Mouse (Mus musculus): ENCODE results near the gene Odf3b. TPM values are rescaled to one million over a fixed set of nuclear protein-coding genes. Genes with fewer than 3 reads are reported as not detected.

Odf3b gene
- polyA plus RNA-seq, 1 experiment = 16.5 TPM

DNA sequence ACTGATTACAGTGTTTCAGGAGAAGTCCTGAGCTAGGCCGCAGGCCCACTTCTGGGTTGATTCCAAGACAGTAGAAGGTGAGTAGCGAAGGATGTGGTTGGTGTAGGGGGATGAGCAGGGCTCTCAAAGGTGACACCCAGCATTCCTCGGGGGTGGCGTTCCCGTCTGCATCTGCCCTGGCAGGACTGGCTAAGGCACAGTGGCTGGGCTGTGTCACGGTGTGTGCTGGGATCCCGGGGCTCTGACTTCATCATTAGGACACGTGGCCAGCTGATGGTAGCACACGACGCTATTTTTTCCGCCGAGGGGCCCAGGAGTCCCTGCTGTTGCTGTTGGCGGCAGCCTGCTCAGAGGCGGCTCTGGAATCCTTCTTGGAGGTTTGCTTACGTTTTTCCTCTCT lies 27.8 kb downstream of the Odf3b start:
- peaks cover 47% of the 10 kb centered on the region for H3K36me3 ChIP-seq (replicated peaks; ENCODE audit: low read length)
- TF ChIP-seq FLI1 (IDR thresholded peaks at IDR 0.05; ENCODE audit: low read length) (no peak), GATA1 (IDR thresholded peaks at IDR 0.05; ENCODE audit: borderline replicate concordance, low read length) (no peak)

GRCm38 (mm10) chr15:89350447-89350846 lies 28.6 kb downstream of the Odf3b start:
- TF ChIP-seq FLI1 (IDR thresholded peaks at IDR 0.05; ENCODE audit: low read length) (no peak), GATA1 (IDR thresholded peaks at IDR 0.05; ENCODE audit: borderline replicate concordance, low read length) (no peak)
- Histone ChIP-seq H3K27me3 (replicated peaks) (no peaks in the 10 kb centered on the region), H3K36me3 (replicated peaks; ENCODE audit: low read length) (peaks cover 47% of the 10 kb centered on the region), H3K4me1 (peaks cover 35% of the 10 kb centered on the region), H3K9me3 (no peaks in the 10 kb centered on the region), H3K4me3 (replicated peaks) (no peak overlapping the region)

More for the DNA sequence above, 27.8 kb downstream of the Odf3b start:
- Histone ChIP-seq H3K4me3 (replicated peaks) (no peak overlapping the region), H3K9me3 (no peaks in the 10 kb centered on the region), H3K27me3 (replicated peaks) (no peaks in the 10 kb centered on the region), H3K4me1 (peaks cover 35% of the 10 kb centered on the region)

- Histone ChIP-seq H3K27me3 (replicated peaks) (peaks cover 7% of the 10 kb centered on the region), H3K36me3 (replicated peaks; ENCODE audit: low read length) (no peaks in the 10 kb centered on the region), H3K4me3 (replicated peaks) (no peak overlapping the region), H3K4me1 (peaks cover 17% of the 10 kb centered on the region), H3K9me3 (no peaks in the 10 kb centered on the region)
- no peak for TF ChIP-seq FLI1 (IDR thresholded peaks at IDR 0.05; ENCODE audit: low read length)
- no peak for TF ChIP-seq GATA1 (IDR thresholded peaks at IDR 0.05; ENCODE audit: borderline replicate concordance, low read length)
Observed at GRCm38 (mm10) chr15:89343325-89343724, 35.8 kb downstream of the Odf3b start.

DNA sequence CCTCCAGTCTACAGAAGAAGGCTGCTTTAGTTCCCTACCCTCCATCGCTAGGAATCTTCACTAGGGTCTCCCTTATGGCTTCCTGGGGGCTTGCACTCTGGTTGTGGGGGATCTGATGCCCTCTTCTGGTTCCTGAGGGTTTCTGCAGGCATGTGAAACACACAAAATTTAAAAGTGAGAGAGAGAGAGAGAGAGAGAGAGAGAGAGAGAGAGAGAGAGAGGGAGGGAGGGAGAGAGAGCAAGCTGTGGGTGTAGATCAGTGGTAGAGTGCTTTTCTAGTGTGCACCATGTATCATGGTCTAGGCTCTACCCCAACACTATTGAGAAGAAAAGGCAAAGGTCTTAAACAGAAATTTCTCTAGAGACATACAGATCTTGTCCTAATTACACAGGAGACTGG lies 37.4 kb downstream of the Odf3b start:
- H3K4me3 ChIP-seq (replicated peaks) = no peak overlapping the region
- H3K36me3 ChIP-seq (replicated peaks; ENCODE audit: low read length) = no peaks in the 10 kb centered on the region
- no peaks in the 10 kb centered on the region for H3K9me3 ChIP-seq
- TF ChIP-seq FLI1 (IDR thresholded peaks at IDR 0.05; ENCODE audit: low read length) = no peak
- no peak for TF ChIP-seq GATA1 (IDR thresholded peaks at IDR 0.05; ENCODE audit: borderline replicate concordance, low read length)
- peaks cover 8% of the 10 kb centered on the region for H3K4me1 ChIP-seq
- peaks cover 11% of the 10 kb centered on the region for H3K27me3 ChIP-seq (replicated peaks)

- TF ChIP-seq GATA1 (IDR thresholded peaks at IDR 0.05; ENCODE audit: borderline replicate concordance, low read length) (no peak), FLI1 (IDR thresholded peaks at IDR 0.05; ENCODE audit: low read length) (no peak)
- no peak overlapping the region for H3K4me3 ChIP-seq (replicated peaks)
- peaks cover 8% of the 10 kb centered on the region for H3K4me1 ChIP-seq
- H3K27me3 ChIP-seq (replicated peaks) = peaks cover 24% of the 10 kb centered on the region
- no peaks in the 10 kb centered on the region for H3K9me3 ChIP-seq
- H3K36me3 ChIP-seq (replicated peaks; ENCODE audit: low read length) = no peaks in the 10 kb centered on the region
Observed at GRCm38 (mm10) chr15:89340136-89340535, 38.9 kb downstream of the Odf3b start.

- TF ChIP-seq GATA1 (IDR thresholded peaks at IDR 0.05; ENCODE audit: borderline replicate concordance, low read length) = no peak
- TF ChIP-seq FLI1 (IDR thresholded peaks at IDR 0.05; ENCODE audit: low read length) = no peak
- Histone ChIP-seq H3K9me3 (no peaks in the 10 kb centered on the region), H3K27me3 (replicated peaks) (peaks cover 28% of the 10 kb centered on the region), H3K36me3 (replicated peaks; ENCODE audit: low read length) (no peaks in the 10 kb centered on the region), H3K4me3 (replicated peaks) (no peak overlapping the region), H3K4me1 (peaks cover 8% of the 10 kb centered on the region)
Observed at GRCm38 (mm10) chr15:89339696-89340095, 39.4 kb downstream of the Odf3b start.

DNA sequence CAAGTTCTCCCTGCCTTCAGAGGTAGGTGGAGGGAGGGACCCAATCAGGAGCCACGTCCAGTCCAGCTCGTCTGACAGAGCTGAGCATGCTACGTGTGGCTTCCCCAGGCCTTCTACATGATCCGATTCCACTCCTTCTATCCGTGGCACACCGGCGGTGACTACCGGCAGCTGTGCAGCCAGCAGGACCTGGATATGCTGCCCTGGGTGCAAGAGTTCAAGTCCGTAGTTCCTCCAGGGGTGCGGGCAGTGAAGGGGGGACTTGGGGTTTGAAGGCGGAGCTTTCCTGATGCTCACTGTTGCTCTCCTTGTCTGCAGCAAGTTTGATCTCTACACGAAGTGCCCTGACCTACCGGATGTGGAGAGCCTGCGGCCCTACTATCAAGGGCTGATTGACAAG lies 42.7 kb downstream of the Odf3b start:
- no peaks in the 10 kb centered on the region for H3K36me3 ChIP-seq (replicated peaks; ENCODE audit: low read length)
- H3K4me3 ChIP-seq (replicated peaks) = no peak overlapping the region
- H3K4me1 ChIP-seq = peaks cover 8% of the 10 kb centered on the region
- peaks cover 36% of the 10 kb centered on the region for H3K27me3 ChIP-seq (replicated peaks)
- H3K9me3 ChIP-seq = no peaks in the 10 kb centered on the region
- no peak for TF ChIP-seq GATA1 (IDR thresholded peaks at IDR 0.05; ENCODE audit: borderline replicate concordance, low read length)
- no peak for TF ChIP-seq FLI1 (IDR thresholded peaks at IDR 0.05; ENCODE audit: low read length)

- no peaks in the 10 kb centered on the region for H3K9me3 ChIP-seq
- TF ChIP-seq GATA1 (IDR thresholded peaks at IDR 0.05; ENCODE audit: borderline replicate concordance, low read length) (no peak), FLI1 (IDR thresholded peaks at IDR 0.05; ENCODE audit: low read length) (no peak)
- no peaks in the 10 kb centered on the region for H3K36me3 ChIP-seq (replicated peaks; ENCODE audit: low read length)
- H3K27me3 ChIP-seq (replicated peaks) = peaks cover 33% of the 10 kb centered on the region
- H3K4me3 ChIP-seq (replicated peaks) = no peak overlapping the region
- H3K4me1 ChIP-seq = peaks cover 6% of the 10 kb centered on the region; the same call in 1 of the 2 replicates
Observed at GRCm38 (mm10) chr15:89334774-89335537, 44.1 kb downstream of the Odf3b start.

DNA sequence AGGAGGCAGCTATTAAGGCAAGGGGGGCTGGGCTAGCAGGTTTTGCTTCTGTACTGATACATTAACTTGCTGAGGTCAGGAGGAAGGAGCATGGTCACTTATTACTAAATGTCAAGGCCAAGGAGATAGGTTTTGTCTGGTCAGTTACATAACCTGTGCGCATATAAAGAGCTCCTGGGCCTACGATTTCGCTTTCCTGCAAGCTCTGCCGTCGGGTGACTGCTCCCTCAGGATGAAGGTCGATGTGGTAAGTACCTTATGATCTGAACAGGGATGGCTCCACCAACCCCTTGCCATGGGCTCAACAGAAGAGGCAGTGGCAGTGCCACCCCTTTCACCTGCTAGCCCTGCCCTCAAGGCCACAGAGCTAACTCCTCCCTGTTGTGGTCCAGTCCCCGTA lies 44.8 kb downstream of the Odf3b start, which contains the start of gene Miox:
Gene Miox (plus strand): TSS at position 128 of the 400 bp plus-strand sequence.
- Histone ChIP-seq H3K36me3 (replicated peaks; ENCODE audit: low read length) (no peaks in the 10 kb centered on the region), H3K9me3 (no peaks in the 10 kb centered on the region), H3K4me1 (no peaks in the 10 kb centered on the region), H3K4me3 (replicated peaks) (no peak within 1 kb of the TSS), H3K27me3 (replicated peaks) (peaks cover 33% of the 10 kb centered on the region)
- TF ChIP-seq GATA1 (IDR thresholded peaks at IDR 0.05; ENCODE audit: borderline replicate concordance, low read length) (no peak), FLI1 (IDR thresholded peaks at IDR 0.05; ENCODE audit: low read length) (no peak)

Other genes starting within 250 kb of the Odf3b start
- gene Mapk12, start 238.6 kb downstream of the Odf3b start, polyA plus RNA-seq (2012; ENCODE audit: insufficient read depth, low replicate concordance) = not detected in 2 replicates
- gene Mapk11, start 229.7 kb downstream of the Odf3b start, polyA plus RNA-seq (2012; ENCODE audit: insufficient read depth, low replicate concordance) = 0.29 TPM in 1 of 2 replicates, not detected in the other
- gene Plxnb2, start 198.5 kb downstream of the Odf3b start, polyA plus RNA-seq (2012; ENCODE audit: insufficient read depth, low replicate concordance) = 71.6 and 100 TPM in 2 replicates
- 3.6 and 10.0 TPM in 2 replicates for gene Dennd6b, start 182.8 kb downstream of the Odf3b start, polyA plus RNA-seq (2012; ENCODE audit: insufficient read depth, low replicate concordance)
- gene Ppp6r2, start 167.7 kb downstream of the Odf3b start, polyA plus RNA-seq (2012; ENCODE audit: insufficient read depth, low replicate concordance) = 20.7 and 31.2 TPM in 2 replicates
- gene Sbf1, start 64.0 kb downstream of the Odf3b start, polyA plus RNA-seq (2012; ENCODE audit: insufficient read depth, low replicate concordance) = 171 and 172 TPM in 2 replicates
- 4.0 TPM in 1 of 2 replicates, not detected in the other for gene Adm2, start 56.6 kb downstream of the Odf3b start, polyA plus RNA-seq (2012; ENCODE audit: insufficient read depth, low replicate concordance)
- not detected in 2 replicates for gene Miox, start 44.9 kb downstream of the Odf3b start, polyA plus RNA-seq (2012; ENCODE audit: insufficient read depth, low replicate concordance)
- gene Lmf2, start 23.6 kb downstream of the Odf3b start, polyA plus RNA-seq (2012; ENCODE audit: insufficient read depth, low replicate concordance) = 65.0 and 111 TPM in 2 replicates
- gene Ncaph2, start 23.6 kb downstream of the Odf3b start, polyA plus RNA-seq (2012; ENCODE audit: insufficient read depth, low replicate concordance) = 21.9 and 44.6 TPM in 2 replicates
- gene Sco2, start 5.4 kb downstream of the Odf3b start, polyA plus RNA-seq (2012; ENCODE audit: insufficient read depth, low replicate concordance) = 47.2 and 56.7 TPM in 2 replicates
- gene Tymp, start 2.2 kb downstream of the Odf3b start, polyA plus RNA-seq (2012; ENCODE audit: insufficient read depth, low replicate concordance) = 0.41 and 6.8 TPM in 2 replicates
- gene Klhdc7b, start 5.6 kb upstream of the Odf3b start, polyA plus RNA-seq (2012; ENCODE audit: insufficient read depth, low replicate concordance) = 0.07 TPM in 1 of 2 replicates, not detected in the other
- gene Syce3, start 31.2 kb upstream of the Odf3b start, polyA plus RNA-seq (2012; ENCODE audit: insufficient read depth, low replicate concordance) = not detected in 2 replicates
- gene Cpt1b, start 46.6 kb upstream of the Odf3b start, polyA plus RNA-seq (2012; ENCODE audit: insufficient read depth, low replicate concordance) = 0.31 TPM in 1 of 2 replicates, not detected in the other
- gene C730034F03Rik, start 50.3 kb upstream of the Odf3b start, polyA plus RNA-seq (2012; ENCODE audit: insufficient read depth, low replicate concordance) = not detected in 2 replicates
- 0.13 and 0.50 TPM in 2 replicates for gene Gm44502, start 50.4 kb upstream of the Odf3b start, polyA plus RNA-seq (2012; ENCODE audit: insufficient read depth, low replicate concordance)
- 27.6 and 63.0 TPM in 2 replicates for gene Chkb, start 50.6 kb upstream of the Odf3b start, polyA plus RNA-seq (2012; ENCODE audit: insufficient read depth, low replicate concordance)
- gene Mapk8ip2, start 74.6 kb upstream of the Odf3b start, polyA plus RNA-seq (2012; ENCODE audit: insufficient read depth, low replicate concordance) = not detected in 2 replicates
- gene Arsa, start 98.1 kb upstream of the Odf3b start, polyA plus RNA-seq (2012; ENCODE audit: insufficient read depth, low replicate concordance) = 82.1 and 91.3 TPM in 2 replicates
- 37.4 and 85.0 TPM in 2 replicates for gene Shank3, start 120.3 kb upstream of the Odf3b start, polyA plus RNA-seq (2012; ENCODE audit: insufficient read depth, low replicate concordance)
- 0.49 and 3.0 TPM in 2 replicates for gene Acr, start 189.0 kb upstream of the Odf3b start, polyA plus RNA-seq (2012; ENCODE audit: insufficient read depth, low replicate concordance)
- 15.1 TPM in 1 of 2 replicates, not detected in the other for gene Rabl2, start 212.6 kb upstream of the Odf3b start, polyA plus RNA-seq (2012; ENCODE audit: insufficient read depth, low replicate concordance)